8 mouse cellular contexts compared by ENCODE assay signal in the genomic region with DNA sequence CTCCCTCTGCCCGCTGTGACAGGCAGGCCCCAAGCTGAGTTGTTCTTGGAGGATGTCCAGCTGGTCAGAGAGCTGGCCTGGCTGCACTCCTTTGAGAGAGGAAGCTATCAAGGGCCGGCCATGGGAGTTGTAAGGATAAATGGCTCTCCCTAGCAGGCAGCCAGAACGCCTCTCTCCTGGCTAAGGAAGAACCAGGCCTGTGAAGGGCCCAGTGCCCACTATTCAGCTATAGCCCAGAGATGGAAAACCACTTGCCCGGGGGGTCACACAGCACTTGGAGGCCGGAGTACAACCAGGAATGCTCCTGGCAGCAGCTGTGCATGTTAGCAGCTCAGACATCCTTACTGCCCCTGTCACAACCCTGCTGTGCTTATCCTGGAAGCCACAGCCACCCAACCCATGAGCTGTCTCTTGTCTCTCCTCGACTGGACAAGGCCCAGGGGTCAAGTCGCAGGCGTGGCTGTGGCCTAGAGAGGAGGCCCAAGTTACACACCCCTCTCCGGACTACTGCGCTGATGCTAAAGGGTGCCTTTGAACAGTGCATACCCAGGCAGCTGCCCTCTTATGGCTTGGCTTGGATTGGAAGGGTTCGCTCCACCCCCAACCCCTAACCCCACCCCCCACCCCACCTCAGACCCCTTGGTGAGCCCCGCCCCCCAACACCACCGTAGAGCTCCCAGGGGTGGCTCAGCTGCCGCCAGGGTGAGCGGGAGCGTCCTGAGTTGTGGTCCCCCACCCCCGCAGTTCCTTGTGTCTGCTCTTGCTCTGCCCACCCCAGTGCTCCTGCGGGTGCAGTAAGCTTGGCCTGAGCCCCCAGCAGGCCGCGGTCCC.
A peak's percentile ranks its signal among the peaks of the same experiment; 100 is the strongest.
DNase-seq lines count a peak whose midpoint lies in the region; ATAC-seq lines count a peak whose summit lies in the region.

No protein-coding gene starts in this region.

- WGBS in embryonic facial prominence, embryonic 12.5 days: 11% methylated on average over 20 of the region's 20 CpGs
- 8% methylated on average over 20 of the region's 20 CpGs for WGBS in heart, embryonic 13.5 days
- 10% methylated on average over 20 of the region's 20 CpGs for WGBS in kidney, embryonic 15.5 days

- peak overlapping the region; percentile 13 for H3K4me3 ChIP-seq in embryonic facial prominence, embryonic 12.5 days
- H3K4me3 ChIP-seq in heart, embryonic 13.5 days: peak overlapping the region; percentile 29
- H3K4me3 ChIP-seq in kidney, embryonic 15.5 days (replicated peaks): peak overlapping the region; percentile 19

- no peaks in the 10 kb centered on the region for H3K36me3 ChIP-seq in embryonic facial prominence, embryonic 12.5 days
- H3K36me3 ChIP-seq in heart, embryonic 13.5 days: no peaks in the 10 kb centered on the region
- no peaks in the 10 kb centered on the region for H3K36me3 ChIP-seq in kidney, embryonic 15.5 days

- peak overlapping the region; percentile 5; the same call in 1 of the 2 replicates for H3K9ac ChIP-seq in embryonic facial prominence, embryonic 12.5 days
- peak overlapping the region; percentile 77 for H3K9ac ChIP-seq in heart, embryonic 13.5 days
- 0 out of 2 replicates have a peak overlapping the region, but pooled peaks have one; percentile 3 for H3K9ac ChIP-seq in kidney, embryonic 15.5 days

- H3K27me3 ChIP-seq in embryonic facial prominence, embryonic 12.5 days: no peaks in the 10 kb centered on the region
- no peaks in the 10 kb centered on the region for H3K27me3 ChIP-seq in heart, embryonic 13.5 days (replicated peaks)
- no peaks in the 10 kb centered on the region for H3K27me3 ChIP-seq in kidney, embryonic 15.5 days

- peaks cover 67% of the 10 kb centered on the region for H3K4me1 ChIP-seq in embryonic facial prominence, embryonic 12.5 days
- peaks cover 95% of the 10 kb centered on the region for H3K4me1 ChIP-seq in heart, embryonic 13.5 days
- H3K4me1 ChIP-seq in kidney, embryonic 15.5 days: peaks cover 88% of the 10 kb centered on the region

- peak; percentile 63 for DNase-seq in urinary bladder, postnatal 14 days (ENCODE audit: low spot score)
- DNase-seq in urinary bladder, adult 2 months (ENCODE audit: low spot score): no peak
- peak; percentile 88 for DNase-seq in lung, postnatal 36 days
- peak; percentile 90 for DNase-seq in thymus, postnatal 14 days
- DNase-seq in layer of hippocampus, adult 18-20 months (ENCODE audit: low spot score in 2 of 2): no peak

- 0 out of 2 replicates have a peak, but pooled peaks have one; percentile 31 for ATAC-seq in embryonic facial prominence, embryonic 12.5 days (ENCODE audit: insufficient number of reproducible peaks, insufficient read depth, low FRiP score, low TSS enrichment)
- 0 out of 2 replicates have a peak, but pooled peaks have one; percentile 17 for ATAC-seq in heart, embryonic 13.5 days (ENCODE audit: extremely low read depth, insufficient number of reproducible peaks, low FRiP score, low TSS enrichment)
- ATAC-seq in kidney, embryonic 15.5 days (replicated peaks; ENCODE audit: low FRiP score): peak; percentile 40; the same call in 1 of the 2 replicates

- peak overlapping the region; percentile 42 for H3K4me2 ChIP-seq in embryonic facial prominence, embryonic 12.5 days (replicated peaks)
- H3K4me2 ChIP-seq in heart, embryonic 13.5 days: peak overlapping the region; percentile 67
- peak overlapping the region; percentile 55 for H3K4me2 ChIP-seq in kidney, embryonic 15.5 days

- no peaks in the 10 kb centered on the region for H3K9me3 ChIP-seq in embryonic facial prominence, embryonic 12.5 days
- no peaks in the 10 kb centered on the region for H3K9me3 ChIP-seq in heart, embryonic 13.5 days
- H3K9me3 ChIP-seq in kidney, embryonic 15.5 days (replicated peaks): no peaks in the 10 kb centered on the region

- H3K27ac ChIP-seq in embryonic facial prominence, embryonic 12.5 days: peak overlapping the region; percentile 62
- peak overlapping the region; percentile 93 for H3K27ac ChIP-seq in heart, embryonic 13.5 days (replicated peaks)
- H3K27ac ChIP-seq in kidney, embryonic 15.5 days: peak overlapping the region; percentile 89

Comparison
In these comparisons a context has a peak if more than half of its experiments do, and no peak if none do; other contexts are left out.
1. DNase-seq: peak in urinary bladder, postnatal 14 days (single experiment), lung, postnatal 36 days (single experiment) and thymus, postnatal 14 days (single experiment); none in urinary bladder, adult 2 months (single experiment) and layer of hippocampus, adult 18-20 months (0 of 2).
2. H3K9ac ChIP-seq: peak in every context shown above with its lines; median percentile 77 in heart, embryonic 13.5 days; 5 in embryonic facial prominence, embryonic 12.5 days; 3 in kidney, embryonic 15.5 days.
3. Peak in every context shown above with its lines, with median percentiles within 50 percentile points of each other: ATAC-seq, H3K27ac ChIP-seq, H3K4me2 ChIP-seq and H3K4me3 ChIP-seq.